Mouse (Mus musculus): ENCODE measurements around the gene Prpf31. TPM values are rescaled to one million over a fixed set of nuclear protein-coding genes. Genes with fewer than 3 reads are reported as not detected.

Gene Prpf31
- total and polyA plus RNA-seq, 3 experiments, result 146 to 334 (median 187) TPM

- 0 out of 2 replicates have a peak, but pooled peaks cover 2% of the 10 kb centered on the region for H3K79me2 ChIP-seq (ENCODE audit: control insufficient read depth, insufficient read depth, low read length, poor library complexity)
- H3K4me1 ChIP-seq (ENCODE audit: control insufficient read depth in 1 of 2, insufficient read depth in 2 of 2, low read length in 2 of 2), result 0 out of 4 replicates have a peak, but pooled peaks cover 0 to 2% of the 10 kb centered on the region in 2 experiments
- no peak overlapping the region for H3K27ac ChIP-seq (ENCODE audit: control insufficient read depth, low read depth, low read length)
- DNase-seq (ENCODE audit: low read depth, low spot score), result no peak
- no peaks in the 10 kb centered on the region for H3K9me3 ChIP-seq (replicated peaks; ENCODE audit: insufficient read depth, low read length)
- peaks cover 1 to 9% of the 10 kb centered on the region in 2 experiments; a peak in 3 of 4 replicates for H3K36me3 ChIP-seq (ENCODE audit: control insufficient read depth in 1 of 2, insufficient read depth in 2 of 2, low read length in 2 of 2)
- no peak overlapping the region for H3K4me3 ChIP-seq (ENCODE audit: control insufficient read depth in 1 of 2, insufficient read depth in 1 of 2, low read depth in 2 of 2, low read length in 2 of 2)
- no peak overlapping the region for H3K9ac ChIP-seq (ENCODE audit: control insufficient read depth, low read depth, low read length, poor library complexity, severe bottlenecking)
- TF ChIP-seq POLR2A (IDR thresholded peaks at IDR 0.05; ENCODE audit: control insufficient read depth in 1 of 2, insufficient read depth in 1 of 2, low read depth in 1 of 2, low read length in 2 of 2, poor library complexity in 1 of 2), result no peak
- no peak for TF ChIP-seq ZC3H11A (IDR thresholded peaks at IDR 0.05; ENCODE audit: low read depth, low read length)
- no peak for TF ChIP-seq POLR2AphosphoS5 (IDR thresholded peaks at IDR 0.05; ENCODE audit: borderline replicate concordance, low read depth, low read length)
- no peak for TF ChIP-seq JUND (IDR thresholded peaks at IDR 0.05; ENCODE audit: low read depth, low read length)
- no peak for TF ChIP-seq GATA1 (IDR thresholded peaks at IDR 0.05; ENCODE audit: low read depth, low read length)
- TF ChIP-seq UBTF (IDR thresholded peaks at IDR 0.05; ENCODE audit: borderline replicate concordance, insufficient read depth, low read depth, low read length), result no peak
- no peak for TF ChIP-seq POLR2AphosphoS2 (IDR thresholded peaks at IDR 0.05; ENCODE audit: low read length)
- no peak for TF ChIP-seq RCOR1 (IDR thresholded peaks at IDR 0.05; ENCODE audit: low read depth, low read length)
- no peak for TF ChIP-seq ZMIZ1 (IDR thresholded peaks at IDR 0.05; ENCODE audit: low read depth, low read length)
- no peak for TF ChIP-seq TCF12 (IDR thresholded peaks at IDR 0.05; ENCODE audit: low read depth, low read length)
- no peak for TF ChIP-seq CTCF (IDR thresholded peaks at IDR 0.05 in 2 of 3, conservative IDR thresholded peaks at IDR 0.05 in 1 of 3; ENCODE audit: control insufficient read depth in 1 of 3, insufficient read depth in 1 of 3, low read depth in 2 of 3, low read length in 3 of 3, poor library complexity in 1 of 3, severe bottlenecking in 1 of 3)
- no peak for TF ChIP-seq KAT2A (conservative IDR thresholded peaks at IDR 0.05; ENCODE audit: low read depth, low read length)
- TF ChIP-seq NELFE (IDR thresholded peaks at IDR 0.05; ENCODE audit: low read depth, low read length), result no peak
- TF ChIP-seq HCFC1 (IDR thresholded peaks at IDR 0.05; ENCODE audit: low read depth, low read length), result no peak
- TF ChIP-seq TAL1 (IDR thresholded peaks at IDR 0.05; ENCODE audit: low read length), result no peak
- no peak for TF ChIP-seq CHD2 (IDR thresholded peaks at IDR 0.05; ENCODE audit: low read length)
- H3K27me3 ChIP-seq (ENCODE audit: control insufficient read depth in 1 of 2, insufficient read depth in 2 of 2, low read length in 2 of 2), result no peaks in the 10 kb centered on the region
Observed at GRCm38 (mm10) chr7:3658578-3658977, 28.8 kb downstream of the Prpf31 start.

GRCm38 (mm10) chr7:3664524-3665214 is 34.9 kb downstream of the Prpf31 start:
- DNase-seq (ENCODE audit: low read depth, low spot score), result no peak
- Histone ChIP-seq H3K79me2 (ENCODE audit: control insufficient read depth, insufficient read depth, low read length, poor library complexity) (peaks cover 14% of the 10 kb centered on the region), H3K36me3 (ENCODE audit: control insufficient read depth in 1 of 2, insufficient read depth in 2 of 2, low read length in 2 of 2) (peaks cover 1 to 6% of the 10 kb centered on the region in 2 experiments; a peak in 3 of 4 replicates), H3K4me3 (ENCODE audit: control insufficient read depth in 1 of 2, insufficient read depth in 1 of 2, low read depth in 2 of 2, low read length in 2 of 2) (peak overlapping the region; percentile 71 to 97), H3K9me3 (replicated peaks; ENCODE audit: insufficient read depth, low read length) (no peaks in the 10 kb centered on the region), H3K27me3 (ENCODE audit: control insufficient read depth in 1 of 2, insufficient read depth in 2 of 2, low read length in 2 of 2) (no peaks in the 10 kb centered on the region), H3K27ac (ENCODE audit: control insufficient read depth, low read depth, low read length) (peak overlapping the region; percentile 46), H3K9ac (ENCODE audit: control insufficient read depth, low read depth, low read length, poor library complexity, severe bottlenecking) (peak overlapping the region; percentile 78), H3K4me1 (ENCODE audit: control insufficient read depth in 1 of 2, insufficient read depth in 2 of 2, low read length in 2 of 2) (peaks cover 0 to 8% of the 10 kb centered on the region in 2 experiments; a peak in 2 of 4 replicates)
- peak; percentile 62; the same call in 1 of the 2 replicates for TF ChIP-seq ZNF384 (IDR thresholded peaks at IDR 0.05; ENCODE audit: low read depth, low read length)
- TF ChIP-seq MEF2A (IDR thresholded peaks at IDR 0.05; ENCODE audit: extremely low read depth, insufficient replicate concordance, low read depth, low read length, poor library complexity, severe bottlenecking), result no peak

Measured in MEL (cell line).